18 mouse cellular contexts compared by ENCODE assay signal in the genomic region with DNA sequence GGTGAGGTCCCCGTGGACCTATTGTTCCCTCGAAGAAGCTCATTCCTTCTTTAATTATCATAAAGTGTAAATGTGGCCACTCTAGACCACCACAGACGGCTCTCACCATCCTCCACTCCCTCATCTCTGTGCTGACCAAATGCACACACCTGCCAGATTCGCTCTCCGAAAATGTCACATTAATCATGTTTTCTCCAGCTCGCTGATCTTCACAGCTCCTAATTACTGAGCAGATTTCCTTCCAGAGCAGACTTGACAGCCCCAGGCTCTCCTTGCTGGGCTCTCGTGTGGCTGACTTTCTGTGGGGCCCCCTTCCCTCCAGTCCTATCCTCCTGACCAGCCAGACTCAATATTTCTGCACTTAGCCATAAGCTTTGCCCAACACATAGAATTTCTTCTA.
DNase-seq lines count a peak whose midpoint lies in the region; ATAC-seq and TF ChIP-seq lines count a peak whose summit lies in the region.
"Had no signal": no experiment of that assay in that cellular context is flagged by ENCODE, and none has a peak within 500 bp of the region (broad histone marks: within the 10 kb centered on the region; RNA-seq: fewer than 3 reads in every experiment).

No protein-coding gene starts in this region.

- intact Hi-C loops in heart, postnatal 14 days (cut with DNase I) = no loop called here

- H3K9me3 ChIP-seq in hindbrain, embryonic 13.5 days = no peaks in the 10 kb centered on the region
- H3K9me3 ChIP-seq in hindbrain, embryonic 11.5 days (ENCODE audit: control insufficient read depth, low read length) = no peaks in the 10 kb centered on the region
- H3K9me3 ChIP-seq in forebrain, embryonic 14.5 days (replicated peaks; ENCODE audit: control insufficient read depth, low read length) = no peaks in the 10 kb centered on the region
- no peaks in the 10 kb centered on the region for H3K9me3 ChIP-seq in hindbrain, postnatal 0 days (ENCODE audit: low read length)

- no peak overlapping the region for H3K9ac ChIP-seq in hindbrain, embryonic 13.5 days
- no peak overlapping the region for H3K9ac ChIP-seq in hindbrain, embryonic 11.5 days (ENCODE audit: low read depth, low read length)
- H3K9ac ChIP-seq in forebrain, embryonic 14.5 days (ENCODE audit: low read length) = no peak overlapping the region
- no peak overlapping the region for H3K9ac ChIP-seq in hindbrain, postnatal 0 days (replicated peaks; ENCODE audit: low read length)

- H3K4me3 ChIP-seq in hindbrain, embryonic 13.5 days = no peak overlapping the region
- H3K4me3 ChIP-seq in hindbrain, embryonic 11.5 days (ENCODE audit: low read depth, low read length) = no peak overlapping the region
- H3K4me3 ChIP-seq in forebrain, embryonic 14.5 days (ENCODE audit: low read depth, low read length) = no peak overlapping the region
- H3K4me3 ChIP-seq in hindbrain, postnatal 0 days (ENCODE audit: low read length) = no peak overlapping the region
- H3K4me3 ChIP-seq: megakaryocyte, embryonic 14.5 days had no signal

- peak; percentile 59; the same call in 1 of the 2 replicates for ATAC-seq in hindbrain, embryonic 13.5 days (ENCODE audit: low FRiP score)
- ATAC-seq in hindbrain, embryonic 11.5 days (ENCODE audit: low FRiP score) = no peak; the same call in 1 of the 2 replicates
- ATAC-seq in forebrain, embryonic 14.5 days = peak; percentile 34; the same call in 1 of the 2 replicates
- ATAC-seq in hindbrain, postnatal 0 days = peak; percentile 76; the same call in 1 of the 2 replicates
- ATAC-seq: lung, postnatal 0 days had no signal

- peak overlapping the region; percentile 60; the same call in 1 of the 2 replicates for H3K27ac ChIP-seq in hindbrain, embryonic 13.5 days
- no peak overlapping the region for H3K27ac ChIP-seq in hindbrain, embryonic 11.5 days (ENCODE audit: low read depth, low read length)
- H3K27ac ChIP-seq in forebrain, embryonic 14.5 days (ENCODE audit: low read depth, low read length) = peak overlapping the region; percentile 18; the same call in 1 of the 2 replicates
- peak overlapping the region; percentile 51; the same call in 1 of the 2 replicates for H3K27ac ChIP-seq in hindbrain, postnatal 0 days
- H3K27ac ChIP-seq: kidney, postnatal 0 days; stomach, postnatal 0 days had no signal

- DNase-seq in hindbrain, embryonic 11.5 days (ENCODE audit: low spot score) = no peak
- peak; percentile 33 for DNase-seq in brain, adult 2 months (ENCODE audit: low read depth, low spot score)
- DNase-seq in forebrain, embryonic 14.5 days (ENCODE audit: low spot score) = peak; percentile 46
- peak; percentile 72 for DNase-seq in hindbrain, postnatal 0 days (ENCODE audit: low spot score)
- DNase-seq in heart, postnatal 14 days = no peak
- DNase-seq in right cerebral cortex, postnatal 10 days (ENCODE audit: low spot score in 2 of 2) = no peak
- DNase-seq: adrenal gland, adult 2 months; cerebellum, adult 9-11 months; embryo, embryonic 11 days; gastrocnemius, postnatal 36 days; kidney, adult 11 months; liver; right cerebral cortex, postnatal 4 days had no signal

- H3K4me1 ChIP-seq in hindbrain, embryonic 13.5 days (replicated peaks) = peaks cover 12% of the 10 kb centered on the region
- no peaks in the 10 kb centered on the region; the same call in 1 of the 2 replicates for H3K4me1 ChIP-seq in hindbrain, embryonic 11.5 days (replicated peaks; ENCODE audit: control insufficient read depth, insufficient read depth, low read length)
- peaks cover 4% of the 10 kb centered on the region for H3K4me1 ChIP-seq in forebrain, embryonic 14.5 days (ENCODE audit: control insufficient read depth, insufficient read depth, low read length)
- peaks cover 4% of the 10 kb centered on the region; the same call in 1 of the 2 replicates for H3K4me1 ChIP-seq in hindbrain, postnatal 0 days (ENCODE audit: insufficient read depth, low read length)
- H3K4me1 ChIP-seq: megakaryocyte, embryonic 14.5 days had no signal

- no peaks in the 10 kb centered on the region for H3K36me3 ChIP-seq in hindbrain, embryonic 13.5 days
- no peaks in the 10 kb centered on the region for H3K36me3 ChIP-seq in hindbrain, embryonic 11.5 days (ENCODE audit: control insufficient read depth, insufficient read depth, low read length)
- no peaks in the 10 kb centered on the region for H3K36me3 ChIP-seq in forebrain, embryonic 14.5 days (ENCODE audit: control insufficient read depth, insufficient read depth, low read length)
- H3K36me3 ChIP-seq in hindbrain, postnatal 0 days (ENCODE audit: insufficient read depth, low read length) = no peaks in the 10 kb centered on the region

- WGBS in hindbrain, embryonic 13.5 days = 39% methylated on average over 7 of the region's 7 CpGs
- WGBS in hindbrain, embryonic 11.5 days = 66% methylated on average over 7 of the region's 7 CpGs
- whole genome bisulfite sequencing in forebrain, embryonic 14.5 days = 39% methylated on average over 7 of the region's 7 CpGs
- WGBS in hindbrain, postnatal 0 days = 48% methylated on average over 7 of the region's 7 CpGs

- no peaks in the 10 kb centered on the region for H3K27me3 ChIP-seq in hindbrain, embryonic 13.5 days
- no peaks in the 10 kb centered on the region for H3K27me3 ChIP-seq in hindbrain, embryonic 11.5 days (ENCODE audit: control insufficient read depth, insufficient read depth, low read length)
- no peaks in the 10 kb centered on the region for H3K27me3 ChIP-seq in forebrain, embryonic 14.5 days (replicated peaks; ENCODE audit: control insufficient read depth, insufficient read depth, low read length)
- H3K27me3 ChIP-seq in hindbrain, postnatal 0 days (ENCODE audit: insufficient read depth, low read length) = no peaks in the 10 kb centered on the region
- H3K27me3 ChIP-seq: megakaryocyte, embryonic 14.5 days had no signal

- H3K4me2 ChIP-seq in hindbrain, embryonic 13.5 days = no peak overlapping the region
- no peak overlapping the region for H3K4me2 ChIP-seq in hindbrain, embryonic 11.5 days (replicated peaks; ENCODE audit: low read depth, low read length)
- H3K4me2 ChIP-seq in forebrain, embryonic 14.5 days (ENCODE audit: low read length) = no peak overlapping the region
- H3K4me2 ChIP-seq in hindbrain, postnatal 0 days (ENCODE audit: low read depth, low read length) = 0 out of 2 replicates have a peak overlapping the region, but pooled peaks have one; percentile 5

- no peak for TF ChIP-seq CTCF in hindbrain, postnatal 0 days (IDR thresholded peaks at IDR 0.05; ENCODE audit: low read depth)

Comparison
In these comparisons a context has a peak if more than half of its experiments do, and no peak if none do; other contexts are left out.
1. DNase-seq: peak in brain, adult 2 months (single experiment), forebrain, embryonic 14.5 days (single experiment) and hindbrain, postnatal 0 days (single experiment); none in hindbrain, embryonic 11.5 days (single experiment), heart, postnatal 14 days (0 of 2) and right cerebral cortex, postnatal 10 days (0 of 2).